In the genomic region with DNA sequence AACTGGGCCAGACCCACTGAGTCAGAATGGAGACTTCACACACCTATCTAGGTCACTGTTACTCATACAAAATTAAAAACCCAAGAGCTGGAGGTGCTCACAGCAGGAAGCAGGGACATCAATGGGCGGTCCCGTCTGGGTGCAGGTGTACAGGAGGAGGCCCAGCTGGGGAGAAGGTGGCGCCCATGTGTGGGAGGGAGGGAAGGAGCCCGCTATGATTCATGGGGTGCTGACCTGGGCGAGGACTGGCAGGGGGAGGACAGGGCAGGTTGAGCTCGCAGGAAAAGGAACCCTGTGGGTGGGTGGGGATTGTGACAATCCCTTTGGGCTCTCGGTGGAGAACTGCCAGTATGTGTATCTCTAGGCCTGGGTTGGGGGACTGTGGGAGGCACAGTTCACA, we compare ENCODE assay signal across 14 mouse cellular contexts. TPM values are rescaled to one million over a fixed set of nuclear protein-coding genes. Genes with fewer than 3 reads are reported as not detected.
DNase-seq lines count a peak whose midpoint lies in the region; ATAC-seq and TF ChIP-seq lines count a peak whose summit lies in the region.
"Had no signal": no experiment of that assay in that cellular context is flagged by ENCODE, and none has a peak within 500 bp of the region (broad histone marks: within the 10 kb centered on the region; RNA-seq: fewer than 3 reads in every experiment).

No protein-coding gene starts in this region.

- TF ChIP-seq POLR2A in cerebellum, adult 2 months (IDR thresholded peaks at IDR 0.05; ENCODE audit: borderline replicate concordance, insufficient read depth, low read length), result no peak

- no peaks in the 10 kb centered on the region for H3K9me3 ChIP-seq in heart, embryonic 15.5 days (replicated peaks)
- H3K9me3 ChIP-seq in heart, embryonic 11.5 days (replicated peaks; ENCODE audit: control insufficient read depth, low read length), result no peaks in the 10 kb centered on the region
- H3K9me3 ChIP-seq: liver, embryonic 13.5 days had no signal

- no peaks in the 10 kb centered on the region for H3K36me3 ChIP-seq in heart, embryonic 15.5 days
- H3K36me3 ChIP-seq in heart, embryonic 11.5 days (ENCODE audit: control insufficient read depth, insufficient read depth, low read length), result no peaks in the 10 kb centered on the region
- H3K36me3 ChIP-seq: liver, embryonic 13.5 days had no signal

- no peak overlapping the region for H3K4me2 ChIP-seq in heart, embryonic 15.5 days
- no peak overlapping the region for H3K4me2 ChIP-seq in heart, embryonic 11.5 days
- H3K4me2 ChIP-seq: liver, embryonic 13.5 days had no signal

- WGBS in heart, embryonic 15.5 days, result 52% methylated on average over 7 of the region's 7 CpGs
- WGBS in heart, embryonic 11.5 days (ENCODE audit: insufficient replicate concordance), result 58% methylated on average over 7 of the region's 7 CpGs
- 58% methylated on average over 7 of the region's 7 CpGs for WGBS in cerebellum, adult 2 months

- no peaks in the 10 kb centered on the region for H3K27me3 ChIP-seq in heart, embryonic 15.5 days
- no peaks in the 10 kb centered on the region for H3K27me3 ChIP-seq in heart, embryonic 11.5 days (ENCODE audit: control insufficient read depth, insufficient read depth, low read length)
- H3K27me3 ChIP-seq in cerebellum, adult 2 months (ENCODE audit: control insufficient read depth, insufficient read depth, low read length), result no peaks in the 10 kb centered on the region
- H3K27me3 ChIP-seq: liver, embryonic 13.5 days had no signal

- no peak overlapping the region for H3K4me3 ChIP-seq in heart, embryonic 15.5 days
- no peak overlapping the region for H3K4me3 ChIP-seq in heart, embryonic 11.5 days (ENCODE audit: low read depth, low read length)
- H3K4me3 ChIP-seq in cerebellum, adult 2 months (replicated peaks; ENCODE audit: insufficient read depth, low read depth, low read length), result no peak overlapping the region
- H3K4me3 ChIP-seq: heart, adult 2 months; liver, embryonic 13.5 days had no signal

- H3K4me1 ChIP-seq in heart, embryonic 15.5 days (replicated peaks), result peaks cover 6% of the 10 kb centered on the region
- H3K4me1 ChIP-seq in heart, embryonic 11.5 days (ENCODE audit: control insufficient read depth, insufficient read depth, low read length), result peaks cover 7% of the 10 kb centered on the region; the same call in 1 of the 2 replicates
- peaks cover 1% of the 10 kb centered on the region; the same call in 1 of the 2 replicates for H3K4me1 ChIP-seq in cerebellum, adult 2 months (ENCODE audit: control insufficient read depth, insufficient read depth, low read length)

- no peak for TF ChIP-seq CTCF in cerebellum, adult 2 months (IDR thresholded peaks at IDR 0.05; ENCODE audit: borderline replicate concordance, insufficient read depth, low read depth, low read length)

- 0 out of 2 replicates have a peak, but pooled peaks have one; percentile 28 for ATAC-seq in heart, embryonic 15.5 days (replicated peaks; ENCODE audit: insufficient number of reproducible peaks, insufficient read depth, low FRiP score, low read depth)
- ATAC-seq in heart, embryonic 11.5 days (replicated peaks; ENCODE audit: insufficient number of reproducible peaks, low FRiP score, low TSS enrichment), result no peak
- ATAC-seq in CD4-positive, CD25-positive, alpha-beta regulatory T cell, adult 4 months, result peak; percentile 50

- DNase-seq in lung, postnatal 25 days (ENCODE audit: low spot score), result peak; percentile 16
- peak; percentile 63 for DNase-seq in thymus, postnatal 0 days (ENCODE audit: low spot score)
- no peak for DNase-seq in cerebellum, adult 2 months
- no peak for DNase-seq in B cell, adult 2 months
- DNase-seq in cerebellum, postnatal 36 days, result no peak
- DNase-seq: cerebellum, adult 9-10 months; heart, adult 2 months; kidney, adult 8-10 months; left cerebral cortex, postnatal 4 days; liver, embryonic 13.5 days; spleen, adult 18-20 months had no signal

- no peak overlapping the region for H3K9ac ChIP-seq in heart, embryonic 15.5 days
- H3K9ac ChIP-seq in heart, embryonic 11.5 days (ENCODE audit: low read depth, low read length), result no peak overlapping the region
- H3K9ac ChIP-seq: liver, embryonic 13.5 days had no signal

- H3K27ac ChIP-seq in heart, embryonic 15.5 days, result no peak overlapping the region
- no peak overlapping the region for H3K27ac ChIP-seq in heart, embryonic 11.5 days (ENCODE audit: low read depth, low read length)
- H3K27ac ChIP-seq in cerebellum, adult 2 months (ENCODE audit: insufficient read depth, low read length), result no peak overlapping the region
- H3K27ac ChIP-seq: heart, adult 2 months had no signal

RNA-seq across cellular contexts. Expression of a gene that starts 22.7 kb away (rescaled TPM):
- polyA plus RNA-seq in heart, embryonic 15.5 days (2015; fragmentation: Nextera tagmentation; extraction: Ambion mirVana), result 0.57 and 0.84 TPM in 2 replicates
- polyA plus RNA-seq in heart, embryonic 11.5 days (2014; fragmentation: Nextera tagmentation; extraction: Ambion mirVana), result not detected in 2 replicates
- polyA plus RNA-seq in CD4-positive, CD25-positive, alpha-beta regulatory T cell, adult 4 months (2017; shearing (Covaris generic)), result under 1 TPM in 1 of 2 experiments, not detected in 1; 0.20 TPM
- 6.9 and 9.5 TPM in 2 replicates for polyA plus RNA-seq in thymus, postnatal 0 days (2015; fragmentation: Nextera tagmentation; extraction: Ambion mirVana)
- 2.1 and 2.5 TPM in 2 replicates for polyA plus RNA-seq in cerebellum, adult 2 months (2012; rRNA removed)

Comparison
In these comparisons a context has a peak if more than half of its experiments do, and no peak if none do; other contexts are left out.
1. DNase-seq: peak in lung, postnatal 25 days (single experiment) and thymus, postnatal 0 days (single experiment); none in cerebellum, adult 2 months (0 of 2), B cell, adult 2 months (0 of 2) and cerebellum, postnatal 36 days (0 of 2).